Mouse (Mus musculus) forebrain, postnatal 0 days (tissue): ENCODE measurements around the gene Zar1l. TPM values are rescaled to one million over a fixed set of nuclear protein-coding genes. Genes with fewer than 3 reads are reported as not detected.

Experiments
- ATAC-seq: fragments of 200-750 bp; cut with Nextera tagmentation; 2 replicates; pipeline ENCODE4 v1.8.0; 2017; ENCODE audit warnings: mild to moderate bottlenecking, moderate library complexity
- DNase-seq: peaks from one replicate; pipeline ENCODE4 v3.0.0-alpha.2; 2015
- H3K27ac ChIP-seq: fragments of 300-500 bp; sonication (generic); 2 replicates; pipeline ENCODE4 v1.5.1; 2014; ENCODE audit warnings: low read depth, mild to moderate bottlenecking, antibody characterized with exemption, low read length, moderate library complexity, mixed read lengths
- H3K27me3 ChIP-seq: fragments of 300-500 bp; sonication (generic); 2 replicates; pipeline ENCODE4 v1.6.1; 2014; ENCODE audit warnings: mild to moderate bottlenecking, low read length, mixed read lengths; ENCODE audit not compliant: insufficient read depth
- H3K36me3 ChIP-seq: fragments of 300-500 bp; sonication (generic); 2 replicates; pipeline ENCODE4 v1.6.1; 2014; ENCODE audit warnings: mild to moderate bottlenecking, moderate library complexity; ENCODE audit not compliant: insufficient read depth
- H3K4me1 ChIP-seq: fragments of 300-500 bp; sonication (generic); 2 replicates; pipeline ENCODE4 v1.6.1; 2014; ENCODE audit warnings: antibody characterized with exemption; ENCODE audit not compliant: insufficient read depth
- H3K4me2 ChIP-seq: fragments of 300-500 bp; sonication (generic); 2 replicates; pipeline ENCODE4 v1.6.1; 2014; ENCODE audit warnings: low read depth, mild to moderate bottlenecking, moderate library complexity
- H3K4me3 ChIP-seq: fragments of 300-500 bp; sonication (generic); 2 replicates; pipeline ENCODE4 v1.5.1; 2014; ENCODE audit warnings: low read depth, low read length, mixed read lengths
- H3K9ac ChIP-seq: fragments of 300-500 bp; sonication (generic); 2 replicates; pipeline ENCODE4 v1.6.1; 2014; ENCODE audit warnings: mild to moderate bottlenecking
- H3K9me3 ChIP-seq: fragments of 300-500 bp; sonication (generic); 2 replicates; pipeline ENCODE4 v1.6.1; 2016; ENCODE audit warnings: low read length
- CTCF ChIP-seq: sonication (generic); IDR thresholded peaks from 2 replicates; pipeline ENCODE4 v1.5.1; 2016; ENCODE audit warnings: antibody characterized with exemption, control low read depth, low read depth
- WGBS: fragments of 180-500 bp; shearing (Covaris S2); extraction: QIAGEN DNeasy Blood & Tissue Kit; methylation state at CpG from one replicate; pipeline ENCODE4 v1.1.7; 2014; 5-methylcytosine and 5-hydroxymethylcytosine counted together
- polyA plus RNA-seq: library from polyadenylated mRNA; unstranded; fragments of >200 nt; fragmentation: Nextera tagmentation; extraction: Ambion mirVana; gene quantifications from 2 replicates; pipeline ENCODE4 v1.2.1, GENCODE M21; 2015
- total RNA-seq: library from RNA; depleted of rRNA; stranded (reverse); fragments of >200 nt; gene quantifications from 2 replicates; pipeline ENCODE4 v1.2.3, GENCODE M21; 2014; rRNA removed

Gene Zar1l
- 0.43 TPM in 1 of 2 replicates, not detected in the other for total RNA-seq
- polyA plus RNA-seq, result not detected in 2 replicates

DNA sequence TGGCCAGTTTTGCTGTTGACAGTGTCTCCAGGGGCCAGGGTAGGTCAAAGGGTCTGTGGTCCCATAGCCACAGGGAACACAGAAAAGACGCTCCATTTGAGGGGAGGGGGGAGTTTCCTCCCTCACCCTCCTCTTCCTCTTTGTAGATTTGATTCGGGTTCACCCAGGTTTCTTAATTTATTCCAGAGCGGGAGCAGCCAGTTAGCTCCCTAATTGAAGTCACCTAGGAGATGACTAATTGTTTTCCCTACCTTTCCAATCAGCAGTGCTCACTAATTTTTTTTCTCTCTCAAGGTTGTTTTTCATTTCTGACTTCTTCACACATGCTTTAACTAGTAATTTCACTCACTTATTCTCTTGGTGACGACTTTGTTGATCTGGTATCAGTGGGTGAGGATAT lies at the start of gene Zar1l:
Gene Zar1l, minus strand, starts transcription at position 101 of the 400 bp plus-strand sequence.
- WGBS, result 36% methylated on average over 4 of the region's 4 CpGs
- no peaks in the 10 kb centered on the region for H3K27me3 ChIP-seq
- no peak within 1 kb of the TSS for H3K4me2 ChIP-seq
- H3K9ac ChIP-seq, result no peak within 1 kb of the TSS
- H3K4me1 ChIP-seq, result peaks cover 6% of the 10 kb centered on the region; the same call in 1 of the 2 replicates
- no peaks in the 10 kb centered on the region for H3K9me3 ChIP-seq
- no peak within 1 kb of the TSS for H3K4me3 ChIP-seq
- ATAC-seq, result no peak
- no peak for DNase-seq
- H3K27ac ChIP-seq, result no peak within 1 kb of the TSS
- H3K36me3 ChIP-seq, result no peaks in the 10 kb centered on the region
- TF ChIP-seq CTCF, result no peak

GRCm38 (mm10) chr5:150566971-150567370 lies 49.0 kb upstream of the Zar1l start:
- Histone ChIP-seq H3K4me2 (no peak overlapping the region), H3K36me3 (peaks cover 21% of the 10 kb centered on the region)
- no peak for ATAC-seq

GRCm38 (mm10) chr5:150566226-150566625 lies 48.3 kb upstream of the Zar1l start:
- H3K4me3 ChIP-seq, result no peak overlapping the region
- H3K4me2 ChIP-seq, result no peak overlapping the region
- no peaks in the 10 kb centered on the region for H3K9me3 ChIP-seq
- DNase-seq (no peak), ATAC-seq (0 out of 2 replicates have a peak, but pooled peaks have one; percentile 18)
- H3K4me1 ChIP-seq, result no peaks in the 10 kb centered on the region
- peaks cover 20% of the 10 kb centered on the region for H3K36me3 ChIP-seq
- no peak overlapping the region for H3K9ac ChIP-seq
- no peak for TF ChIP-seq CTCF
- H3K27me3 ChIP-seq, result no peaks in the 10 kb centered on the region
- 43% methylated on average over 3 of the region's 3 CpGs for WGBS
- H3K27ac ChIP-seq, result no peak overlapping the region

More at GRCm38 (mm10) chr5:150566971-150567370, 49.0 kb upstream of the Zar1l start:
- DNase-seq, result no peak
- H3K4me1 ChIP-seq, result no peaks in the 10 kb centered on the region
- no peak for TF ChIP-seq CTCF
- H3K9ac ChIP-seq, result no peak overlapping the region
- WGBS, result 77% methylated on average over 5 of the region's 5 CpGs
- H3K27me3 ChIP-seq, result no peaks in the 10 kb centered on the region
- no peak overlapping the region for H3K4me3 ChIP-seq
- no peaks in the 10 kb centered on the region for H3K9me3 ChIP-seq
- no peak overlapping the region for H3K27ac ChIP-seq

- no peaks in the 10 kb centered on the region for H3K27me3 ChIP-seq
- WGBS, result 93% methylated on average over 6 of the region's 6 CpGs
- DNase-seq, result no peak
- H3K4me2 ChIP-seq, result no peak overlapping the region
- no peak for ATAC-seq
- H3K9me3 ChIP-seq, result no peaks in the 10 kb centered on the region
- TF ChIP-seq CTCF, result no peak
- H3K27ac ChIP-seq, result no peak overlapping the region
- H3K4me1 ChIP-seq, result no peaks in the 10 kb centered on the region
- H3K4me3 ChIP-seq, result no peak overlapping the region
- H3K36me3 ChIP-seq, result peaks cover 25% of the 10 kb centered on the region
- H3K9ac ChIP-seq, result no peak overlapping the region
Observed at GRCm38 (mm10) chr5:150564426-150564825, 46.5 kb upstream of the Zar1l start.

DNA sequence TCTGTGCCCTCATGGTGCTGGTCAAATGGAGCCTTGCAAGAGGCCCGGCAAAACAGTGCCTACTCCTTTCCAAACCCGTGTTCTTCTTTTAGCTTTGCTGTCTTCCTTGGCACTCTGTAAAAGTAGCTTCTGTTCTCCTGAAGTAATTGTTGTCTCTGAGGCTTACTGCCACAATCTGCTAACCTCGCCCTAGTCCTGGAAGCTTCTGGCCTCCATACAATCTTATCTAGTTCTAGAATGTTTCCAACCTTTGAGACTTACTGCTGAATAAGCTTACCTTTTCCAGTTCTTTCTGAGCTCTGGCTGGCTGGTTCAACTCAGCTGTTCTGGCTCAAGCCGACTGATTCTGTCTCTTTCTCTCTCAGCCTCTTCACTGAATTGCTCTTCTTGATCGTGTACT lies 43.8 kb upstream of the Zar1l start:
- DNase-seq (no peak), ATAC-seq (no peak)
- Histone ChIP-seq H3K4me1 (no peaks in the 10 kb centered on the region), H3K27me3 (no peaks in the 10 kb centered on the region), H3K9me3 (no peaks in the 10 kb centered on the region), H3K27ac (no peak overlapping the region), H3K4me2 (no peak overlapping the region), H3K4me3 (no peak overlapping the region), H3K9ac (no peak overlapping the region), H3K36me3 (peaks cover 29% of the 10 kb centered on the region)
- WGBS, result 89% methylated on average over 5 of the region's 5 CpGs
- TF ChIP-seq CTCF, result no peak

GRCm38 (mm10) chr5:150561376-150561775 lies 43.4 kb upstream of the Zar1l start:
- TF ChIP-seq CTCF, result no peak
- Histone ChIP-seq H3K4me3 (no peak overlapping the region), H3K9ac (no peak overlapping the region), H3K4me2 (no peak overlapping the region), H3K4me1 (no peaks in the 10 kb centered on the region), H3K27me3 (no peaks in the 10 kb centered on the region), H3K9me3 (no peaks in the 10 kb centered on the region), H3K27ac (no peak overlapping the region), H3K36me3 (peaks cover 29% of the 10 kb centered on the region)
- DNase-seq (no peak), ATAC-seq (no peak)

DNA sequence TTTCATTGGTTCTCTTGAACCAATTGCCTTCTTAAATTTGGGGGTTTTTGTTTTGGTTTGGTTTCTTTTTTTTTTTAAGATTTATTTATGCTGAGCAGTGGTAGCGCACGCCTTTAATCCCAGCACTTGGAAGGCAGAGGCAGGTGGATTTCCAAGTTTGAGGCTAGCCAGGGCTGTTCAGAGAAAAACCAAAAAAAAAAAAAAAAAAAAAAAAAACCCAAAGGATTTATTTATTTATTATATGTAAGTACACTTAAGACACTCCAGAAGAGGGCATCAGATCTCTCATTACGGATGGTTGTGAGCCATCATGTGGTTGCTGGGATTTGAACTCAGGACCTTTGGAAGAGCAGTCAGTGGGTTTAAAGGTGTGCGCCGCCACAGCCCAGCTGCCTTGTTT lies 42.9 kb upstream of the Zar1l start:
- Histone ChIP-seq H3K36me3 (peaks cover 29% of the 10 kb centered on the region), H3K27ac (no peak overlapping the region), H3K9me3 (no peaks in the 10 kb centered on the region), H3K4me2 (no peak overlapping the region), H3K27me3 (no peaks in the 10 kb centered on the region), H3K4me1 (no peaks in the 10 kb centered on the region), H3K4me3 (no peak overlapping the region), H3K9ac (no peak overlapping the region)
- ATAC-seq (no peak), DNase-seq (no peak)
- no peak for TF ChIP-seq CTCF
- 94% methylated on average over 5 of the region's 5 CpGs for WGBS
